Mouse (Mus musculus) kidney, postnatal 0 days (tissue): Measurements from ENCODE around the gene Pikfyve. TPM values are rescaled to one million over a fixed set of nuclear protein-coding genes. Genes with fewer than 3 reads are reported as not detected.
A peak's percentile ranks its signal among the peaks of the same experiment; 100 is the strongest.

ENCODE experiments used
- ATAC-seq: fragments of 200-750 bp; cut with Nextera tagmentation; replicated peaks from 2 replicates; pipeline ENCODE4 v1.8.0; 2017; ENCODE audit warnings: low read depth, moderate number of reproducible peaks, moderate TSS enrichment, moderate library complexity; ENCODE audit not compliant: low FRiP score
- DNase-seq: peaks from one replicate; pipeline ENCODE4 v3.0.0-alpha.2; 2016; ENCODE audit warnings: low spot score
- H3K27ac ChIP-seq: fragments of 300-500 bp; sonication (generic); 2 replicates; pipeline ENCODE4 v1.5.1; 2014; ENCODE audit warnings: mild to moderate bottlenecking
- H3K27me3 ChIP-seq: fragments of 300-500 bp; sonication (generic); 2 replicates; pipeline ENCODE4 v1.6.1; 2014; ENCODE audit warnings: low read length, mixed read lengths; ENCODE audit not compliant: insufficient read depth
- H3K36me3 ChIP-seq: fragments of 300-500 bp; sonication (generic); 2 replicates; pipeline ENCODE4 v1.6.1; 2014; ENCODE audit warnings: low read length, mixed read lengths; ENCODE audit not compliant: insufficient read depth
- H3K4me1 ChIP-seq: fragments of 300-500 bp; sonication (generic); replicated peaks from 2 replicates; pipeline ENCODE4 v1.6.1; 2014; ENCODE audit warnings: antibody characterized with exemption, low read length, mixed read lengths; ENCODE audit not compliant: insufficient read depth
- H3K4me2 ChIP-seq: fragments of 300-500 bp; sonication (generic); 2 replicates; pipeline ENCODE4 v1.6.1; 2014; ENCODE audit warnings: mild to moderate bottlenecking, low read length, moderate library complexity, mixed read lengths
- H3K4me3 ChIP-seq: fragments of 300-500 bp; sonication (generic); replicated peaks from 2 replicates; pipeline ENCODE4 v1.5.1; 2014; ENCODE audit warnings: low read depth, low read length
- H3K9ac ChIP-seq: fragments of 300-500 bp; sonication (generic); 2 replicates; pipeline ENCODE4 v1.6.1; 2014; ENCODE audit warnings: low read depth, low read length
- H3K9me3 ChIP-seq: fragments of 300-500 bp; sonication (generic); replicated peaks from 2 replicates; pipeline ENCODE4 v1.6.1; 2016; ENCODE audit warnings: low read length, inconsistent platforms, mixed read lengths
- CTCF ChIP-seq: IDR thresholded peaks from 2 replicates; pipeline ENCODE4 v1.5.1; 2016; ENCODE audit warnings: antibody characterized with exemption, low read depth, mild to moderate bottlenecking, moderate library complexity
- WGBS: fragments of 180-500 bp; shearing (Covaris S2); extraction: QIAGEN DNeasy Blood & Tissue Kit; methylation state at CpG from one replicate; pipeline ENCODE4 v1.1.7; 2014; 5-methylcytosine and 5-hydroxymethylcytosine counted together
- polyA plus RNA-seq: library from polyadenylated mRNA; unstranded; fragments of >200 nt; fragmentation: Nextera tagmentation; extraction: Ambion mirVana; gene quantifications from 2 replicates; pipeline ENCODE4 v1.2.1, GENCODE M21; 2015

The Pikfyve gene
- polyA plus RNA-seq, 1 experiment from 2014 or later = 9.2 TPM

DNA sequence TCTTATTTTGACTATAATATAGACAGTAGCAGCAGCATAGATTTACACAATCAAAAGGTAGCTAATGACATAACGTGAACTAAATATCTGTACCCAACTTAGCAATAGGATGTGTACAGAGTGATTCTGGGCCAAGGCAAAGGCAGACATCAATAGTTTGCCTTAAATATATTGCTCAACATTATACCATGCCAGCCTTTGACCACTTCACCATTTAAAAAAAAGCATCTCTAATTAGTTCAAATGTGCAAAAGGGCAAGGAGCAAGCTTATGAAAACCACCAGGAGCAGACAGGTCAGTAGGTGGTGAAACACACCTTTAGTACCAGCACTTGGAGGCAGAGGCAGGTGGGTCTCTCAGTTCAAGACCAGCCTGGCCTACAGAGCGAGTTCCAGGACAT is 12.8 kb upstream of the Pikfyve start:
- peaks cover 30% of the 10 kb centered on the region for H3K36me3 ChIP-seq
- no peak for TF ChIP-seq CTCF
- WGBS = 95% methylated on average over 2 of the region's 2 CpGs
- H3K4me2 ChIP-seq = no peak overlapping the region
- DNase-seq = no peak
- no peaks in the 10 kb centered on the region for H3K27me3 ChIP-seq
- no peak overlapping the region for H3K9ac ChIP-seq
- no peak for ATAC-seq
- H3K9me3 ChIP-seq = no peaks in the 10 kb centered on the region
- no peak overlapping the region for H3K27ac ChIP-seq
- no peak overlapping the region for H3K4me3 ChIP-seq
- H3K4me1 ChIP-seq = no peaks in the 10 kb centered on the region

DNA sequence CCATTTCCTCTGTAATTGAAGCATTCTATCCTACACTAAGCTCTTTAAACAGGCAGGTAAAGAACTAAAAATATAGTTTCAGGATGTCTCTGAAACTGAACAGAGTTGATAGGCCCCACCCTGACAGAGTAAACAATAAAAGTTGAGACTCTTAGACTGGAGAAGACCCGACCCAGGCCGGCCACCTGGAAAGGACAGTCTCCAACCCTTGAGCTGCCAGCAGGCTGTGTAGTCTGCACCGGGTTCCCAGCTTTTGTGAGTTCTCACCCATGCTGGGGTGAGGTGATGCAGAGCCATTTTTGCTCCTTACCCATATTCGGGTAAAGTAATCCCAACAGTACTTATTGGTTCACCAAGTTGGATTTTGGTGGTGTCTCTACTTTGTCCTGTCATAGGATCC is 10.3 kb upstream of the Pikfyve start:
- H3K4me3 ChIP-seq = no peak overlapping the region
- H3K4me2 ChIP-seq = peak overlapping the region; percentile 6; the same call in 1 of the 2 replicates
- no peak overlapping the region for H3K9ac ChIP-seq
- TF ChIP-seq CTCF = no peak
- no peak overlapping the region for H3K27ac ChIP-seq
- ATAC-seq (no peak), DNase-seq (no peak)
- 55% methylated on average over 4 of the region's 4 CpGs for WGBS
- H3K9me3 ChIP-seq = no peaks in the 10 kb centered on the region
- H3K36me3 ChIP-seq = peaks cover 16% of the 10 kb centered on the region
- no peaks in the 10 kb centered on the region for H3K27me3 ChIP-seq
- no peaks in the 10 kb centered on the region for H3K4me1 ChIP-seq

GRCm38 (mm10) chr1:65176912-65177311 is 9.6 kb upstream of the Pikfyve start:
- ATAC-seq (no peak), DNase-seq (no peak)
- Histone ChIP-seq H3K9ac (no peak overlapping the region), H3K27ac (no peak overlapping the region), H3K4me3 (no peak overlapping the region), H3K27me3 (no peaks in the 10 kb centered on the region), H3K9me3 (no peaks in the 10 kb centered on the region), H3K4me1 (no peaks in the 10 kb centered on the region), H3K36me3 (peaks cover 9% of the 10 kb centered on the region; the same call in 1 of the 2 replicates), H3K4me2 (no peak overlapping the region; the same call in 1 of the 2 replicates)
- TF ChIP-seq CTCF = no peak
- WGBS = 64% methylated on average over 5 of the region's 5 CpGs

DNA sequence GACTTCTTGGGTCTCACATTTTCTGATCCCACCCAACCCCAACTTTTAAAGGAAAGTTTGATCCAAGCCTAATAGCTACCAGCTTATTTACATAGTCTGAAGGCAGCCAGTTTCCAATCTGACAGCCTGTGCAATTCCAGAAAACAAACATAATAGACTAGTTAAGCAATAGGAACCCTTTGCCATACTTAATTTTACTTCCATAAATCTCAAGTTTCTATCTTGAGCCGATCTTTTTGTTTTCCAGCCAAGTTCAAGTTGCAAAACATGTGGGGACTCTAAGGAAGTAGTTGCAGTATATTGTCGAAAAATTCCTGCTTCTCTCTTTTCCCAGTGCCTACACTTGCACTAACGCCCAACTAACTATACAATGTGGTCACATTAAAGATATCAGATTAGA is 9.0 kb upstream of the Pikfyve start:
- Histone ChIP-seq H3K4me1 (no peaks in the 10 kb centered on the region), H3K27ac (peak overlapping the region; percentile 91), H3K4me3 (peak overlapping the region; percentile 56), H3K36me3 (peaks cover 9% of the 10 kb centered on the region; the same call in 1 of the 2 replicates), H3K9me3 (no peaks in the 10 kb centered on the region), H3K27me3 (no peaks in the 10 kb centered on the region), H3K9ac (peak overlapping the region; percentile 65), H3K4me2 (peak overlapping the region; percentile 60)
- 13% methylated on average over 3 of the region's 3 CpGs for WGBS
- ATAC-seq (no peak), DNase-seq (peak; percentile 6)
- no peak for TF ChIP-seq CTCF

- peak overlapping the region; percentile 65 for H3K9ac ChIP-seq
- ATAC-seq = peak; percentile 85
- DNase-seq = peak; percentile 97
- H3K36me3 ChIP-seq = peaks cover 7% of the 10 kb centered on the region; the same call in 1 of the 2 replicates
- peak; percentile 85 for TF ChIP-seq CTCF
- WGBS = 3% methylated on average over 27 of the region's 27 CpGs
- peak overlapping the region; percentile 60 for H3K4me2 ChIP-seq
- no peaks in the 10 kb centered on the region for H3K4me1 ChIP-seq
- H3K4me3 ChIP-seq = peak overlapping the region; percentile 56
- no peaks in the 10 kb centered on the region for H3K9me3 ChIP-seq
- peak overlapping the region; percentile 91 for H3K27ac ChIP-seq
- no peaks in the 10 kb centered on the region for H3K27me3 ChIP-seq
Measured at GRCm38 (mm10) chr1:65178126-65178901, 8.2 kb upstream of the Pikfyve start.

DNA sequence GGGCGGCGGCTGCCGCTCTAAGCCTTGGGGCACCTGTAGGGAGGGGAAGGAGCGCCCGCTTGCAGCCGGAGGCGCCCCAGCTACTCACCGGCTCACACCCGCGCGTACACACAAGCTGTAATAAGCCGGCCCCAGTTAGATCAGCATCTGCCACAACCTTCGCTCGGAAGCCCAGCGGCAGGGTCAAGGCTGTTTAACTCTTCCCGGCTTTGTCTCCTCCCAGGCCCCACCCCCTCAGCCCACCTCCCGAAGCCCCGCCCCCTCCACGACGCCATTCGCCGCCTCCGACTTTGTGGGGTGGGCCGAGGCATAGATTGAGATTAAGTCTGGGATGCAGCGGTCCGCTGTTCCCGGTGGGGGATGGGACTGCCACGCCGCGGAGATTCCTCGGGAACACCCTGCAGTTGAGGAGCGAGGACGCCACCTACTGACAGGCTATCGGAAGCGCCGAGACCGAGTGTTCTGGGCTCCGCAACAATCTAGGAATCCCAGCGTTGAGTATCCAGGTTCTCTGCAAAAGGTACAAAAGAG is 7.5 kb upstream of the Pikfyve start:
- Histone ChIP-seq H3K9ac (peak overlapping the region; percentile 65), H3K4me2 (peak overlapping the region; percentile 60), H3K4me1 (no peaks in the 10 kb centered on the region), H3K36me3 (peaks cover 6% of the 10 kb centered on the region; the same call in 1 of the 2 replicates), H3K27ac (peak overlapping the region; percentile 91), H3K4me3 (peak overlapping the region; percentile 56), H3K9me3 (no peaks in the 10 kb centered on the region), H3K27me3 (no peaks in the 10 kb centered on the region)
- ATAC-seq = peak; percentile 92
- WGBS = under 1% methylated on average over 39 of the region's 39 CpGs
- peak; percentile 97 for DNase-seq
- TF ChIP-seq CTCF = peak; percentile 83
